In genomic region chr14:62575862-62576261, GRCm38 (mm10) we compare ENCODE assay signal across 21 mouse cellular contexts. TPM values are rescaled to one million over a fixed set of nuclear protein-coding genes. Genes with fewer than 3 reads are reported as not detected.
DNase-seq lines count a peak whose midpoint lies in the region; TF ChIP-seq lines count a peak whose summit lies in the region.
"Had no signal": no experiment of that assay in that cellular context is flagged by ENCODE, and none has a peak within 500 bp of the region (broad histone marks: within the 10 kb centered on the region; RNA-seq: fewer than 3 reads in every experiment).

No protein-coding gene starts in this region.

- TF ChIP-seq POLR2A in CH12.LX (IDR thresholded peaks at IDR 0.05; ENCODE audit: low read depth, low read length), result no peak
- no peak for TF ChIP-seq POLR2A in brain, embryonic 14.5 days (IDR thresholded peaks at IDR 0.05; ENCODE audit: borderline replicate concordance, extremely low read depth, insufficient read depth, insufficient read length, poor library complexity, severe bottlenecking)

- H3K4me3 ChIP-seq in CH12.LX (replicated peaks in 1 of 3; ENCODE audit: low read depth in 2 of 3, low read length in 2 of 3, poor library complexity in 1 of 3), result no peak overlapping the region
- H3K4me3 ChIP-seq: embryonic facial prominence, embryonic 12.5 days; forebrain, embryonic 10.5 days; heart, embryonic 15.5 days; myocyte had no signal

- TF ChIP-seq RAD21 in CH12.LX (IDR thresholded peaks at IDR 0.05; ENCODE audit: low read depth, low read length), result no peak

- in situ Hi-C loops in CH12.LX (cut with MboI; ENCODE audit: low pct_ligation_motif_present, low pct_unique_long_range_greater_than_20kb, low sequenced_read_pairs), result no loop called here

- H3K79me2 ChIP-seq in CH12.LX (replicated peaks; ENCODE audit: control insufficient read depth, extremely low read depth, insufficient read depth, poor library complexity, severe bottlenecking), result no peaks in the 10 kb centered on the region

- H3K9ac ChIP-seq in CH12.LX (ENCODE audit: insufficient read depth, low read depth), result no peak overlapping the region
- H3K9ac ChIP-seq: embryonic facial prominence, embryonic 12.5 days; heart, embryonic 15.5 days; hindbrain, embryonic 14.5 days had no signal

- no peak overlapping the region for H3K27ac ChIP-seq in CH12.LX (ENCODE audit: insufficient read depth, low read depth)
- H3K27ac ChIP-seq: embryonic facial prominence, embryonic 12.5 days; forebrain, embryonic 10.5 days; heart, embryonic 15.5 days; hindbrain, embryonic 14.5 days; kidney, postnatal 0 days had no signal

- H3K27me3 ChIP-seq in CH12.LX (replicated peaks), result peaks cover 14% of the 10 kb centered on the region
- H3K27me3 ChIP-seq: embryonic facial prominence, embryonic 12.5 days; heart, embryonic 15.5 days had no signal

- DNase-seq in layer of hippocampus, adult 11-12 months (ENCODE audit: low spot score), result peak; percentile 29
- DNase-seq in layer of hippocampus, adult 9-10 months (ENCODE audit: low spot score), result no peak
- DNase-seq in CH12.LX (ENCODE audit: extremely low read depth), result no peak
- peak; percentile 51 for DNase-seq in brain, embryonic 14.5 days (ENCODE audit: low read depth)
- DNase-seq in cerebellum, postnatal 36 days, result peak; percentile 24 to 28
- no peak for DNase-seq in adrenal gland, adult (ENCODE audit: inconsistent age in 2 of 2, low spot score in 1 of 2)
- no peak for DNase-seq in kidney, postnatal 4 days
- DNase-seq: adrenal gland, postnatal 36 days had no signal

- peak overlapping the region; percentile 49; the same call in 1 of the 2 replicates for H3K4me2 ChIP-seq in CH12.LX (ENCODE audit: insufficient read depth, low read depth, poor library complexity, severe bottlenecking)
- H3K4me2 ChIP-seq: embryonic facial prominence, embryonic 12.5 days; heart, embryonic 15.5 days; hindbrain, embryonic 14.5 days had no signal

- H3K4me1 ChIP-seq in CH12.LX (ENCODE audit: control insufficient read depth in 1 of 2, insufficient read depth in 2 of 2), result no peaks in the 10 kb centered on the region

- TF ChIP-seq EP300 in CH12.LX (IDR thresholded peaks at IDR 0.05; ENCODE audit: low read length), result no peak

- H3K9me3 ChIP-seq in CH12.LX (replicated peaks; ENCODE audit: low read length), result no peaks in the 10 kb centered on the region
- H3K9me3 ChIP-seq: embryonic facial prominence, embryonic 12.5 days; forebrain, embryonic 10.5 days; heart, embryonic 15.5 days had no signal

- dilution Hi-C loops in CH12.LX (cut with MboI; ENCODE audit: extremely low pct_ligation_motif_present, extremely low pct_unique_long_range_greater_than_20kb, low sequenced_read_pairs), result no loop called here

- no peak for TF ChIP-seq CTCF in CH12.LX (conservative IDR thresholded peaks at IDR 0.05 in 1 of 2, IDR thresholded peaks at IDR 0.05 in 1 of 2; ENCODE audit: low read depth in 2 of 2, low read length in 2 of 2)
- no peak for TF ChIP-seq CTCF in brain, embryonic 14.5 days (IDR thresholded peaks at IDR 0.05; ENCODE audit: borderline replicate concordance, extremely low read depth, insufficient read depth, insufficient read length)

- no peaks in the 10 kb centered on the region for H3K36me3 ChIP-seq in CH12.LX (replicated peaks in 1 of 2; ENCODE audit: control insufficient read depth in 1 of 2, insufficient read depth in 1 of 2, low read length in 1 of 2)
- H3K36me3 ChIP-seq: embryonic facial prominence, embryonic 12.5 days; forebrain, embryonic 10.5 days; heart, embryonic 15.5 days had no signal

TF ChIP-seq in CH12.LX, 34 proteins besides CTCF, POLR2A, EP300 and RAD21:
- TF ChIP-seq MEF2A (IDR thresholded peaks at IDR 0.05; ENCODE audit: borderline replicate concordance, low read depth, low read length) (no peak), JUN (IDR thresholded peaks at IDR 0.05; ENCODE audit: insufficient read depth, low read depth, low read length) (no peak), MXI1 (IDR thresholded peaks at IDR 0.05; ENCODE audit: low read depth, low read length) (no peak), ZKSCAN1 (IDR thresholded peaks at IDR 0.05; ENCODE audit: borderline replicate concordance, low read depth, low read length) (no peak), NELFE (IDR thresholded peaks at IDR 0.05; ENCODE audit: low read depth, low read length) (no peak), GABPA (IDR thresholded peaks at IDR 0.05; ENCODE audit: insufficient replicate concordance, low read depth, low read length) (no peak), CHD2 (IDR thresholded peaks at IDR 0.05; ENCODE audit: low read length) (no peak), HCFC1 (IDR thresholded peaks at IDR 0.05; ENCODE audit: low read depth, low read length) (no peak), BHLHE40 (IDR thresholded peaks at IDR 0.05; ENCODE audit: low read depth, low read length) (no peak), ELF1 (IDR thresholded peaks at IDR 0.05; ENCODE audit: low read depth, low read length) (no peak), CHD1 (IDR thresholded peaks at IDR 0.05; ENCODE audit: low read depth, low read length) (no peak), ZC3H11A (IDR thresholded peaks at IDR 0.05; ENCODE audit: low read depth, low read length) (no peak), TBP (conservative IDR thresholded peaks at IDR 0.05; ENCODE audit: low read depth, low read length) (no peak), NRF1 (IDR thresholded peaks at IDR 0.05; ENCODE audit: low read depth, low read length) (no peak), ETS1 (conservative IDR thresholded peaks at IDR 0.05; ENCODE audit: low read depth, low read length) (no peak), USF2 (conservative IDR thresholded peaks at IDR 0.05; ENCODE audit: low read depth, low read length) (no peak), TCF12 (IDR thresholded peaks at IDR 0.05; ENCODE audit: low read depth, low read length) (no peak), E2F4 (IDR thresholded peaks at IDR 0.05; ENCODE audit: insufficient replicate concordance, low read depth, low read length) (no peak), MAFK (IDR thresholded peaks at IDR 0.05; ENCODE audit: insufficient replicate concordance, low read length) (no peak)

RNA-seq across cellular contexts. Expression of gene Gm4131, which starts 9.1 kb away (rescaled TPM):
- not detected in 2 replicates for total RNA-seq in CH12.LX (2012; rRNA removed)
- not detected in 2 replicates for total RNA-seq in CH12.LX (2014; rRNA removed)
- not detected in 2 replicates for polyA plus RNA-seq in CH12.LX (2012; ENCODE audit: insufficient read length, low read depth)
- polyA plus RNA-seq in brain, embryonic 14.5 days (2012; rRNA removed), result not detected in 2 replicates
- total RNA-seq: adrenal gland, postnatal 36 days; gastrocnemius, adult 18-20 months; granulocyte monocyte progenitor cell, adult 5-6 weeks; layer of hippocampus, postnatal 25 days had no signal
- polyA plus RNA-seq: CD4-positive, CD25-positive, alpha-beta regulatory T cell, adult 4 months; embryonic facial prominence, embryonic 12.5 days; forebrain, embryonic 10.5 days; heart, embryonic 15.5 days; limb, embryonic 14.5 days; liver, embryonic 16.5 days; myocyte; thymus, postnatal 0 days had no signal

RNA-seq across cellular contexts. Expression of gene Fam124a, which starts 20.3 kb away (rescaled TPM):
- total RNA-seq in CH12.LX (2012; rRNA removed) (not detected in 2 replicates), CH12.LX (2014; rRNA removed) (not detected in 2 replicates)
- polyA plus RNA-seq in CH12.LX (2012; ENCODE audit: insufficient read length, low read depth), result 0.13 TPM in 1 of 2 replicates, not detected in the other
- polyA plus RNA-seq in brain, embryonic 14.5 days (2012; rRNA removed), result 29.2 and 40.4 TPM in 2 replicates
- total RNA-seq: granulocyte monocyte progenitor cell, adult 5-6 weeks had no signal
- polyA plus RNA-seq: CD4-positive, CD25-positive, alpha-beta regulatory T cell, adult 4 months had no signal

Comparison
In these comparisons a context has a peak if more than half of its experiments do, and no peak if none do; other contexts are left out.
1. DNase-seq: peak in layer of hippocampus, adult 11-12 months (single experiment), brain, embryonic 14.5 days (single experiment) and cerebellum, postnatal 36 days (2 of 2); none in layer of hippocampus, adult 9-10 months (single experiment), CH12.LX (single experiment), adrenal gland, adult (0 of 2) and kidney, postnatal 4 days (0 of 2).
2. RNA of gene Fam124a, which starts 20.3 kb away (polyA plus RNA-seq): 29.2 to 40.4 TPM in brain, embryonic 14.5 days; 0.13 TPM in CH12.LX; every median in the first group is over 10 times any median in the second.